Mouse (Mus musculus): ENCODE data around the gene Hoxd9.
A peak's percentile ranks its signal among the peaks of the same experiment; 100 is the strongest.

Gene Hoxd9

GRCm38 (mm10) chr2:74697567-74698121 lies at the start of gene Hoxd9:
Gene Hoxd9, plus strand, starts transcription at chr2:74697727.
- DNase-seq (ENCODE audit: low read depth, low spot score): peak; percentile 61

GRCm38 (mm10) chr2:74652996-74653340 lies 44.6 kb upstream of the Hoxd9 start:
- no peak for DNase-seq (ENCODE audit: low read depth, low spot score)

DNA sequence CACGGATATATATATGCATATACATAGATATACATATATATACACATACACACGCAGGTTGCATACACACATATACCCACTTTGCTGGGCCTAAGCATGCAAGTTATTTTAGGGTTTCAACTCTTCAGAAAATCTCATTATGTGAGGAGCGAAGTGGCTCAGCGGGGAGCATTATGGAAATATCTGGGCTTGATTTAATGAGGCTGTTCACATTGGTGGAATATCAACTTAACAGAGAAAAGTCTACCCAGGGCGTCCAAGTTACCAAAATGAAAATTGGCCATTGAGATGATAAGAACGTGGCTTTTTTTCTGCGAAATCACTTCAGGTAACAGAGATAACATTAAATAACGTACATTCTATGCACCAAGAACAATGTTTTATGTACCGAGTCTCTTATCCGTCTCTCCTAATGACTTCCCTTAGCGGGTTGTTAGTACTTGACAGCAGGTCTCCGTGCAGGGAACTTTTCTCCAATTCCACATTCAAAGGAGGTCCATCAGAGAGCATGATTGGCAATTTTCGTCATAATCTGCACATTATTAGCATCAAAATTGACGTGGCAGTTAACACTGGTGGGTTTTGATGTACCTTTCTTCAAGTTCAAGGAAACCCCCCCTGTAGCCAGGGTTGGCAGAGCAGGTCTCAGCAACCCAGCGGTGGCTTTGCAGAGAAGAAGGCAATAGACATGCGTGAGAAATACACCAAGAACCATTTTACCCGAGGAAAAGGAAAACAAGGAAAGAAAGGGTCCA lies 43.6 kb upstream of the Hoxd9 start:
- no peak for DNase-seq (ENCODE audit: low read depth, low spot score)

GRCm38 (mm10) chr2:74654743-74655419 lies 42.6 kb upstream of the Hoxd9 start:
- DNase-seq (ENCODE audit: low read depth, low spot score): no peak

- DNase-seq (ENCODE audit: low read depth, low spot score): no peak
Observed at GRCm38 (mm10) chr2:74655420-74655781, 42.1 kb upstream of the Hoxd9 start.

- no peak for DNase-seq (ENCODE audit: low read depth, low spot score)
Observed at GRCm38 (mm10) chr2:74655821-74656631, 41.5 kb upstream of the Hoxd9 start.

DNA sequence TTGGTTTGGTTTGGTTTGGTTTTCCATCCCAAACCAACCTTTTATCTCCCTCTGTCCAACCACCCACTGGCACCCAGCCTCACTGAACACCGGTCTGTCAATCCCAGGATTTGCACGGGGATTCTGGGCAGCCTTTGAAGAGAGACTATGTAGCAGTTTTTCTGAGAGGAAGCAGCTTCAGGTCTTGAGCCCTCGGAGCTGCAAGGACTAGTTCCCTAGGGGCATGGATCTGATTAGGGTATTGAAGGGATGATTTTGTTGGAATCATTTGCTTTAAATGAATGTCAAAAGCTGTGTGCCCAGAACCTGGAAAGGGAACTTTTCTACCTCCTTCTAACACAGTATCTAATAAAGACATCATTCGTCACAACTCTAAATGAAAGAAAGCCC lies 40.9 kb upstream of the Hoxd9 start:
- DNase-seq (ENCODE audit: low read depth, low spot score): no peak

DNA sequence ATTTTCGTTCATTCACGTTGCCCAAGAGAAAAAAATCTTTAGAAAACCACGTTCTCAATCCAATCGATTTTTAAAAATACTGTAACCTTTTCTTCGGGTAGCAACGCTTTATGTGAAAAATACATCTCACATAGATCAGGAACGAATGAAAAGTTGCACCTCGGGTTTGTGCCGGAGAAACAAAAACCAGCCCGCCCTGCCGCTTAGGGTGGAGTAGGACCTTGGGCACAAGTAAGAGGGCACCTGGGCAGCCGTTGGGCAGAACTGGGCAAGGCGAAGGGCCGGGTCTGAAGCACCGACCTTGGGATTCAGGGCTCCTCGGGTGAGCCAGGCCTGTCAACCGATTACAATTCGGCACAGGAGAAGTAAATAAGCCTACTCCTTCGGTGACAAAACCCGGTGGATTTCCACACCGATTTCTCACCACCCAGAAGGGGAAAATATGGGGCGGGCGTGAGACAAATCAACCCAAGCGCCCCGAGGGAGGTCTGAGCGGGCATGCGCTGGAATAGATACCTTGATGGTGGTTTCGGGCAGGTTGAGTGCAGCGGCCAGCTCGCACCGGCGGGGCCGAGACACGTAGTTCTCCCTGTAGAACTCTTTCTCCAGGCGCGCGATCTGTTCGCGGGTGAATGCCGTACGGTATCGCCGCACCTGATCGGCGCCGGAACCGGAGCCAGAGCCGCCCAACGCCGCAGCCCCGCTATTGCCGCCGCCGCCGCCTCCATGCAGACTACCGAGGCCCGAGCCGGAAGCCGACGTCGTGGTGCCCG lies 40.1 kb upstream of the Hoxd9 start:
- DNase-seq (ENCODE audit: low read depth, low spot score): no peak

- no peak for DNase-seq (ENCODE audit: low read depth, low spot score)
Observed at GRCm38 (mm10) chr2:74658024-74658666, 39.4 kb upstream of the Hoxd9 start.

- no peak for DNase-seq (ENCODE audit: low read depth, low spot score)
Observed at GRCm38 (mm10) chr2:74658667-74659371, 38.7 kb upstream of the Hoxd9 start.

DNA sequence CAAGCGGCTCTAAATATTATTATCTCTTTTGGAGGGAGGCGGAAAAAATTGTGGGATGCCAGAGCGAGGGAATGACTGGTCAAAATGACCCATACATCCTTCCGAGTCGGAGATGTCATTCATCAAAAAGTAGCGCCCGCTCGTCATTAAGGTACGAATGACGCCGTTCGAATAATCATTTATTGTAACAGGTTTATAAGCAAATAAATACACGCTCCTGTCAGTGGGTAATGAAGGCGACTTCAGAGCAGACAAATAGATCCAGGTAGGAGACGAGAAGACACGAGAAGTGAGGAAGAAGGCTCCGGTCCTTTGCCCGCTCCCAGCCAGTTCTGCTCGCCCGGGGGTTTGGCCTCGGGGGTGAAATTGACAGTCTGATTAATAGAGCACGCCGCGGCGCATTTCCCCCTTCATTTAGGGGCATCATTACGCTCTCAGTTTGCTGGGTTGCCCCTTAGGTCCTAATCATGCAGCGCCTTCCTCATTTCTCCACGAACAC lies 38.0 kb upstream of the Hoxd9 start, which contains the start of gene Evx2:
Evx2 (minus strand) TSS at position 51 of the 499 bp plus-strand sequence.
- DNase-seq (ENCODE audit: low read depth, low spot score): no peak

GRCm38 (mm10) chr2:74660421-74661375 lies 36.8 kb upstream of the Hoxd9 start:
- DNase-seq (ENCODE audit: low read depth, low spot score): no peak

GRCm38 (mm10) chr2:74661685-74662084 lies 35.8 kb upstream of the Hoxd9 start:
- no peak for DNase-seq (ENCODE audit: low read depth, low spot score)

DNA sequence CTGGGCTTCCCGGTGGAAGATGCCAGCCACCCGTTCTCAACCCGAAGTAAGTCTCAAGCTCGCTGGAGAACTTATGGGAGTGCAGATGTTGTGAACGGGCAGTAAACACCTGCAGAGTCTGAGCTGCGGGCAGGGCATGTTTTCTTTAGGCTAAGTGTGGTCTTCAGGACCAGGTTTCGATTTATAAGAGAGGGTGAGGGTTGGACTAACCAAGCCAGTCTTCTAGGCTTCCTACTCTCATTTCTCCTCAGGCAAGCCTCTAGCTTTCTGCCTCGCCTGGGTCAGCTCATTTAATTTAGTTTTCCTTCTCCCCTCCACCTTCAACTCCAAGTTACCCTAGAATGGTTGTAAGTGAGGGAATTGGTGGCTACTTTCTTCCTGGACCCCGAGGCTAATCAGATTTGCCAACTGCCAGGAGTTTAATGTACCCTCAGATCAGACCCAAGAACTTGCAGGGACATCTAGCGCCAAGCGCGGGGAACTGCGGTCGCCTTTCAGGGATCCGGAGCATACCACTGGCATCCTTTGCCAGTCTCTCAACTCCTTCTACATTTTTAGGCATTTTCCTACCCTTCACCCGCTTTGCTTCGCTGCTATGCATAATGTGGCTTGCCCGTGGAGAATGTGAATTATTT lies 34.1 kb upstream of the Hoxd9 start:
- DNase-seq (ENCODE audit: low read depth, low spot score): no peak

DNA sequence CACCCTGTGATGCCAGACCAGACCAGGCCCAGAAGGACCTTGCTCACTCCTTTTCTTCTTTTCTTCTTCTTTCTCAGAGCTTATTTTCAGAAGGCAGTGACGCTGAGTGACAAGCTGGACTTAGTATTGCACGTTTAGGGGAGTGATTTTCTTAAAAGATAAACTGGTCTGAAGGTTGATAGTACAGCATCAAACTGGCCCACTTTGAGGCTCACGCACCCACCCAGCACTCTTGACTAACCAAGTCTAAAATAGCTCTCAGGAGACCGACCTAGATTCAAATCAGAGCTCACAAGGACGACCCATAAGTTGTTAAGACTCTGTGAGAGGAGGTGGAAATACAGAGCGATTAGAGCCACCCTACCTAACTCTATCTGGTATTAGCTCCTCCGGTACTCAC lies 31.1 kb upstream of the Hoxd9 start:
- no peak for DNase-seq (ENCODE audit: low read depth, low spot score)

- no peak for DNase-seq (ENCODE audit: low read depth, low spot score)
Observed at GRCm38 (mm10) chr2:74667191-74667841, 30.2 kb upstream of the Hoxd9 start.

DNA sequence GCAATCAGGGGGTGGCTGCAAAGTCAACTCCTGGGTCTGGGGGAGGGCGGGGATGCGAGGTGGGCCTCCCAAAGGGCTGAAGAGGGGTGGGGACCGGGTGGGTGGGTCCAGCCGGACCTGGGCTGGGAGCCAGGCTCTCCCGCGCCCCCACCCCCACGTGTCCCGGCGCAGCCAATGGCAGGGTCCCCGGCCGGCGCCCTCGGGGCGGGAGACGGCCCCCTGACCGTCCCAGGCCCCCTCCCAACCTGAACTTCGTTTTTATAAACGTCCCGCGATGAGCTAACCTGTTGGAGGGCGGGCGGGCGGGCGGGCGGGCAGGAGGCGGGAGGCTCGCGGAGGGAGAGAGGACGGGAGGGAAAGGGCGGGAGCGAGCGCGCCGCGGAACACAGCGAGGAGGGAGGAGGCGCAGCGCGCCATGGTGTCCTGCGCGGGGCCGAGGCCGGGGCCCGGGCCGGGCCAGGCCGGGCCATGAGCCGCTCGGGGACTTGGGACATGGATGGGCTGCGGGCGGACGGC lies 29.6 kb upstream of the Hoxd9 start, which contains the start of gene Hoxd13:
Hoxd13 (plus strand) TSS at position 469 of the 516 bp plus-strand sequence.
- DNase-seq (ENCODE audit: low read depth, low spot score): no peak

All from skeletal muscle tissue, adult 2 months (tissue).